ENCODE assay signal across 8 mouse cellular contexts in the genomic region with DNA sequence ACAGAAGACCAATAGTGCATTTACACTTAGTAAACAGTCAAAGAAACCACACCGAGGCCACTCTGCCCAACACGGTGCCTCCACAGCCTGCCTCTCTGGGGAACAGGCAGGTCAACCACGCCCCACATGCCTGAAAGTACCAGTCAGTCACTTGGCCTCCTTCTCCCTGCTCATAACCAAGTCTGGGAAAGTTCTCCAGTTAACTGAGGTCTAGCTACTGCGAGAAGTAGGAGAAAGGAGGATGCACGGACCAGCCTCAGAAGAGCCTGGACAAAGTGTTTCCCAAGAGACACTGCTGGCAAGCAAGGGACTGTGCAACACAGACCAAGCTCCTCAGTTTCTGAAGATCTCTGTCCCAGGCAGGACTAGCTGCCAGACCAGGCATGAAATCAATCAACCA. TPM values are rescaled to one million over a fixed set of nuclear protein-coding genes. Genes with fewer than 3 reads are reported as not detected.
DNase-seq lines count a peak whose midpoint lies in the region; ATAC-seq and TF ChIP-seq lines count a peak whose summit lies in the region.

No protein-coding gene starts in this region.

- WGBS in bone marrow, adult 2 months: 41% methylated on average over 5 of the region's 5 CpGs
- WGBS in heart, embryonic 12.5 days: 42% methylated on average over 5 of the region's 5 CpGs
- 35% methylated on average over 5 of the region's 5 CpGs for WGBS in kidney, embryonic 16.5 days

- peak overlapping the region; percentile 95 for H3K4me2 ChIP-seq in heart, embryonic 12.5 days
- peak overlapping the region; percentile 96 for H3K4me2 ChIP-seq in kidney, embryonic 16.5 days (replicated peaks; ENCODE audit: low read depth, low read length)

- H3K27me3 ChIP-seq in erythroblast, embryonic 14.5 days (ENCODE audit: control insufficient read depth): no peaks in the 10 kb centered on the region
- no peaks in the 10 kb centered on the region for H3K27me3 ChIP-seq in heart, embryonic 12.5 days (replicated peaks)
- no peaks in the 10 kb centered on the region for H3K27me3 ChIP-seq in kidney, embryonic 16.5 days (ENCODE audit: insufficient read depth, low read length)

- no peak overlapping the region for H3K27ac ChIP-seq in bone marrow, adult 2 months (ENCODE audit: control insufficient read depth, insufficient read depth, low read depth, low read length, poor library complexity)
- H3K27ac ChIP-seq in heart, embryonic 12.5 days (ENCODE audit: poor library complexity, severe bottlenecking): no peak overlapping the region; the same call in 1 of the 2 replicates
- H3K27ac ChIP-seq in kidney, embryonic 16.5 days (ENCODE audit: low read length): peak overlapping the region; percentile 0; the same call in 1 of the 2 replicates

- H3K9ac ChIP-seq in heart, embryonic 12.5 days: peak overlapping the region; percentile 96
- H3K9ac ChIP-seq in kidney, embryonic 16.5 days (replicated peaks; ENCODE audit: low read length): peak overlapping the region; percentile 93

- no peak for TF ChIP-seq POLR2A in bone marrow, adult 2 months (IDR thresholded peaks at IDR 0.05; ENCODE audit: borderline replicate concordance, control insufficient read depth, low read depth, low read length)

- no peak for TF ChIP-seq CTCF in bone marrow, adult 2 months (IDR thresholded peaks at IDR 0.05; ENCODE audit: control insufficient read depth, insufficient read depth, low read length)

- DNase-seq in lung, postnatal 25 days (ENCODE audit: low spot score): peak; percentile 62
- no peak for DNase-seq in frontal cortex, postnatal 10 days (ENCODE audit: low spot score in 2 of 2)

- ATAC-seq in erythroblast, adult 5-6 weeks (replicated peaks; ENCODE audit: low FRiP score, poor library complexity, severe bottlenecking): no peak
- ATAC-seq in heart, embryonic 12.5 days (ENCODE audit: insufficient number of reproducible peaks, low FRiP score): no peak
- ATAC-seq in kidney, embryonic 16.5 days (ENCODE audit: low FRiP score, low TSS enrichment): no peak
- ATAC-seq in cerebellum, adult (ENCODE audit: insufficient number of reproducible peaks, low FRiP score, low TSS enrichment): no peak

- H3K4me1 ChIP-seq in erythroblast, embryonic 14.5 days (ENCODE audit: control insufficient read depth): peaks cover 62% of the 10 kb centered on the region
- peaks cover 11% of the 10 kb centered on the region for H3K4me1 ChIP-seq in bone marrow, adult 2 months (ENCODE audit: control insufficient read depth, insufficient read depth, low read length)
- peaks cover 60% of the 10 kb centered on the region for H3K4me1 ChIP-seq in heart, embryonic 12.5 days (replicated peaks)
- peaks cover 57% of the 10 kb centered on the region for H3K4me1 ChIP-seq in kidney, embryonic 16.5 days (ENCODE audit: insufficient read depth, low read length)

- H3K4me3 ChIP-seq in erythroblast, embryonic 14.5 days (replicated peaks): peak overlapping the region; percentile 77
- peak overlapping the region; percentile 33 for H3K4me3 ChIP-seq in bone marrow, adult 2 months (replicated peaks; ENCODE audit: control insufficient read depth, low read depth, low read length)
- peak overlapping the region; percentile 88 for H3K4me3 ChIP-seq in heart, embryonic 12.5 days
- H3K4me3 ChIP-seq in kidney, embryonic 16.5 days (ENCODE audit: low read length): peak overlapping the region; percentile 93

- H3K36me3 ChIP-seq in erythroblast, embryonic 14.5 days (ENCODE audit: control insufficient read depth): peaks cover 48% of the 10 kb centered on the region
- 0 out of 2 replicates have a peak, but pooled peaks cover under 1% of the 10 kb centered on the region for H3K36me3 ChIP-seq in heart, embryonic 12.5 days
- H3K36me3 ChIP-seq in kidney, embryonic 16.5 days (ENCODE audit: insufficient read depth, low read length): no peaks in the 10 kb centered on the region

- H3K9me3 ChIP-seq in erythroblast, embryonic 14.5 days (ENCODE audit: control insufficient read depth, low read length): no peaks in the 10 kb centered on the region
- H3K9me3 ChIP-seq in heart, embryonic 12.5 days (replicated peaks): no peaks in the 10 kb centered on the region
- no peaks in the 10 kb centered on the region for H3K9me3 ChIP-seq in kidney, embryonic 16.5 days (ENCODE audit: low read length)

RNA-seq across cellular contexts. Expression of a gene that starts 2.6 kb away (rescaled TPM):
- 17.9 and 19.4 TPM in 2 replicates for polyA plus RNA-seq in erythroblast, embryonic 14.5 days (2012)
- total RNA-seq in erythroblast, adult 5-6 weeks (2015; ENCODE audit: low replicate concordance): 39.9 and 57.1 TPM in 2 replicates
- 19.4 and 48.1 TPM in 2 replicates for total RNA-seq in erythroblast, adult 5-6 weeks (2017; ENCODE audit: low replicate concordance)
- 32.0 and 66.7 TPM in 2 replicates for polyA plus RNA-seq in bone marrow, adult 2 months (2011; ENCODE audit: insufficient read depth, insufficient read length, low replicate concordance, missing spikeins)
- 40.8 and 49.3 TPM in 2 replicates for polyA plus RNA-seq in heart, embryonic 12.5 days (2016; fragmentation: Nextera tagmentation; extraction: Ambion mirVana)
- 40.6 and 44.9 TPM in 2 replicates for polyA plus RNA-seq in kidney, embryonic 16.5 days (2015; fragmentation: Nextera tagmentation; extraction: Ambion mirVana)

RNA-seq across cellular contexts. Expression of a gene that starts 43.8 kb away (rescaled TPM):
- 0.66 and 1.5 TPM in 2 replicates for polyA plus RNA-seq in erythroblast, embryonic 14.5 days (2012)
- total RNA-seq in erythroblast, adult 5-6 weeks (2015; ENCODE audit: low replicate concordance): 3.3 and 7.5 TPM in 2 replicates
- total RNA-seq in erythroblast, adult 5-6 weeks (2017; ENCODE audit: low replicate concordance): 0.09 TPM in 1 of 2 replicates, not detected in the other
- 13.6 and 35.3 TPM in 2 replicates for polyA plus RNA-seq in bone marrow, adult 2 months (2011; ENCODE audit: insufficient read depth, insufficient read length, low replicate concordance, missing spikeins)
- polyA plus RNA-seq in heart, embryonic 12.5 days (2016; fragmentation: Nextera tagmentation; extraction: Ambion mirVana): 23.5 and 26.4 TPM in 2 replicates
- polyA plus RNA-seq in kidney, embryonic 16.5 days (2015; fragmentation: Nextera tagmentation; extraction: Ambion mirVana): 33.2 and 35.7 TPM in 2 replicates

Comparison
In these comparisons a context has a peak if more than half of its experiments do, and no peak if none do; other contexts are left out.
1. H3K4me3 ChIP-seq: peak in every context shown above with its lines; median percentile 93 in kidney, embryonic 16.5 days; 88 in heart, embryonic 12.5 days; 77 in erythroblast, embryonic 14.5 days; 33 in bone marrow, adult 2 months.